Mouse (Mus musculus) gastrocnemius, postnatal 36 days (tissue): Measurements from ENCODE around the gene Eno1. TPM values are rescaled to one million over a fixed set of nuclear protein-coding genes. Genes with fewer than 3 reads are reported as not detected.

Source experiments
- total RNA-seq, 2 experiments: library from RNA; stranded (reverse); gene quantifications; 2 replicates each; pipeline ENCODE4 v1.2.3; 2021

Eno1 gene
- total RNA-seq, 2 experiments from 2014 or later: 104 to 128 TPM

Other genes starting within 250 kb of the Eno1 start
- 10 to 100 TPM; 51.9 to 54.1 TPM for gene H6pd, start 227.7 kb upstream of the Eno1 start, total RNA-seq
- gene Gpr157, start 149.4 kb upstream of the Eno1 start, total RNA-seq: 10 to 100 TPM; 32.5 to 36.5 TPM
- under 1 TPM in 1 of 2 experiments, not detected in 1; 0.10 TPM for gene Slc2a5, start 117.4 kb upstream of the Eno1 start, total RNA-seq
- gene Slc2a7, start 87.7 kb upstream of the Eno1 start, total RNA-seq: not detected
- under 1 TPM in 1 of 2 experiments, not detected in 1; 0.37 TPM for gene Car6, start 35.4 kb upstream of the Eno1 start, total RNA-seq
- gene Rere, start 44.9 kb downstream of the Eno1 start, total RNA-seq: 10 to 100 TPM; 47.6 to 66.2 TPM